Mouse (Mus musculus): Measurements from ENCODE around the gene Cep78.

DNA sequence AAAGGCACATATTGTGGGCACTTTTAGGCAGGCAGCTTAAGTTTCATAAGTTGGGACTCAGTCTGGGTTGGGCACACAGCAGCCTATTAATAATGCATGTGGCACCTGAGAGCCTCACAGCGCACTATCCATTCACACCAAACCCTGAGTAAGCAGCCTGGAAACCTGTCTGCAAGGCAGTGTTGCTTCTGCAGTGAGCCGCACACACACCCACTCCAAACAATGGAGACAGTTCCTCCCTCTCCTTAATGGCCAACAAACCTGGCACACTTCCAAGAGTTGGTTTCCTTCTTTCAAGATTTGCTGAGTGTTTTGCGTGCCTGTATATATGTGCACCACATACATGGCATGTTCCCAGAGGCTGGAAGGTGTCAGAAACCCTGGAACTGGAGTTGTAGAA lies 34.6 kb downstream of the Cep78 start:
- no peak for TF ChIP-seq MAFK (IDR thresholded peaks at IDR 0.05; ENCODE audit: insufficient read depth, low read depth, low read length)
- no peak for TF ChIP-seq ZC3H11A (IDR thresholded peaks at IDR 0.05; ENCODE audit: borderline replicate concordance, low read depth, low read length)
- no peak for TF ChIP-seq HCFC1 (IDR thresholded peaks at IDR 0.05; ENCODE audit: borderline replicate concordance, insufficient read depth, low read length)
